Mouse (Mus musculus): ENCODE measurements at regions not wholly inside any gene's neighbourhood (a gene's known extent, or its start where the extent isn't known, plus 50 kb on each side); places are given as distances from the start of the nearest gene placed in this dataset.

DNA sequence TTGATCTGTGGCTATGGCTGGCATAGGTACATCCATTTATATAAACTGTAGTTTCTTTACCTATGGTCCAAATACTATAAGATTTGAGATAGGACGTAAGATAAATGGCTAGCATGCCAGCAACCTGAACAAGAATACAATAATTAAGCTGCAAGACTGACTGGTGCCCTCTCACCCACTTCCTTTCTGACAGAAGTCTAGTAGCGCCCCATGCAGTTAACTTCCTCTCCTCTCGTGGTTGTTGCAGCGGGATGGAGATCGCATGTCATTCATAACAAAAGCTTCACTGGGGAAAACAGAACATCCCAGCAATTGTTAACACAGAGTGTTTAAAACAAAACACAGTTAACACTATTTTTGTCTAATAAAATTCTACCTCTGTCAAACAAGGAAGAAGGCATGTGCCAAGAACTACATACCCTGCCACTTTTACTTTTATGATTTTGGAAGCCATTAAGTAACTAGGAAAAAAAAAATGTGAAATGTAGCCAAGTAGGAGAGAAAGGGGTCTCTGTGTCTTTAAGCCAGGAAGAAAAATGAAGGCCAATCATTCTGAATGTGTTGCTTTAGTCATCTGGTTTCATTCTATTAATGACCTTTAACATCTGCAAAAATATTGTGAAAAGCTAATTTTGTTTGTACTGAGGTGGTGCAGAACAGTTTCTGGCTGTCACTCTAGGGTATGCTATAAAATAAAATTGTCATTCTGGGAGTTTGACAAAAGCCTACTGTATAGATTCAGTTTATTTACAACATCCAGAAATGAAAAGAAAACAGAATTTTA lies 261.0 kb downstream of the Car8 start:
- 53% methylated on average over 5 of the region's 5 CpGs for WGBS

DNA sequence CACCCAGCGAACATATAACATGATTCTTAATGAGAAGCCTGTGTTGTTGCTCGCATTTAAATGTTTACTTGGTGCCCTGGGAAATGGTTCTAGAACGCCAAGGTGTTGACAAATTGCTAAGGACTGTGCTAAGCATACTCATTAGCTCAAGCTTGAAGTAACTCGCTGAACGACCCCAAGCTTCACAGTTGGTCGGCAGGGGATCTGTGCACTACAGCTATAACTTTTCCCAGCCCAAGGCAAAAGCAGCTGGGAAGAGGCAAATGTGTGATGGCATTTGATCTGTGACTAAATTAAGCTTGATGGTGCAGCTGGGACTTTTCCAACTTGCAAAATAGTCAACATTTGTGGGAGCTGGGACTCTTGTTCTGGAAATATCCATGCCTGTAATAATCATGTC lies 268.6 kb downstream of the Car8 start:
- DNase-seq (ENCODE audit: low spot score) (no peak), ATAC-seq (replicated peaks; ENCODE audit: insufficient number of reproducible peaks, low FRiP score, low TSS enrichment, low read depth) (no peak)
- Histone ChIP-seq H3K9me3 (replicated peaks; ENCODE audit: control insufficient read depth, low read length) (no peaks in the 10 kb centered on the region), H3K27me3 (ENCODE audit: control insufficient read depth, insufficient read depth, low read length) (no peaks in the 10 kb centered on the region), H3K4me2 (ENCODE audit: low read depth, low read length) (no peak overlapping the region), H3K4me3 (ENCODE audit: low read depth, low read length) (no peak overlapping the region), H3K9ac (replicated peaks; ENCODE audit: low read length) (no peak overlapping the region), H3K36me3 (replicated peaks; ENCODE audit: control insufficient read depth, insufficient read depth, low read depth, low read length) (no peaks in the 10 kb centered on the region), H3K4me1 (ENCODE audit: control insufficient read depth, insufficient read depth, low read length) (no peaks in the 10 kb centered on the region), H3K27ac (replicated peaks; ENCODE audit: low read depth, low read length) (no peak overlapping the region)
- 68% methylated on average over 6 of the region's 6 CpGs for WGBS

More for the DNA sequence above, 261.0 kb downstream of the Car8 start:
- H3K4me2 ChIP-seq (ENCODE audit: low read depth, low read length) = no peak overlapping the region
- no peak overlapping the region for H3K4me3 ChIP-seq (ENCODE audit: low read depth, low read length)
- H3K27me3 ChIP-seq (ENCODE audit: control insufficient read depth, insufficient read depth, low read length) = no peaks in the 10 kb centered on the region
- H3K36me3 ChIP-seq (replicated peaks; ENCODE audit: control insufficient read depth, insufficient read depth, low read depth, low read length) = no peaks in the 10 kb centered on the region
- H3K9ac ChIP-seq (replicated peaks; ENCODE audit: low read length) = no peak overlapping the region
- ATAC-seq (replicated peaks; ENCODE audit: insufficient number of reproducible peaks, low FRiP score, low TSS enrichment, low read depth) = no peak
- H3K27ac ChIP-seq (replicated peaks; ENCODE audit: low read depth, low read length) = no peak overlapping the region
- no peaks in the 10 kb centered on the region for H3K9me3 ChIP-seq (replicated peaks; ENCODE audit: control insufficient read depth, low read length)
- DNase-seq (ENCODE audit: low spot score) = peak; percentile 21
- H3K4me1 ChIP-seq (ENCODE audit: control insufficient read depth, insufficient read depth, low read length) = no peaks in the 10 kb centered on the region

DNA sequence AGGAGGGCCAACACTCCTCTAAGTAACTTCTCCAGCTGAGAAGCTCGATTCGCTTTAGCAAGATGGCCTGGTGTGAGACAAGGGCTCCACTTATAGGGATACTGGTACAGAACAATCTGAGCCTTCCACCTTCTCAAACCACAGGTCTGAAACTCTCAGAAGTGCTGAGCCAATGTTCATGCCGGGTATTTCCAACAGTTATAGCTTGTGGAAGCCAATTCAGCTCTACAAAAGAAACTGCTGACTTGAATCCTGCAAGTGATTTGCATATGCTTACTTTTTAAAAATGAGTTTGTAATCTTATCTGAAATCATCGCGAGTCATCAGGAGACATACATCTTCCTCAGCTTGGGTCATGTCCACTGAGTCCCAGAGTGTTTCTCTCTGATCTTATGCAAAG lies 273.2 kb downstream of the Car8 start:
- Histone ChIP-seq H3K4me2 (ENCODE audit: low read depth, low read length) (no peak overlapping the region), H3K27me3 (ENCODE audit: control insufficient read depth, insufficient read depth, low read length) (no peaks in the 10 kb centered on the region), H3K4me1 (ENCODE audit: control insufficient read depth, insufficient read depth, low read length) (no peaks in the 10 kb centered on the region), H3K4me3 (ENCODE audit: low read depth, low read length) (no peak overlapping the region), H3K9me3 (replicated peaks; ENCODE audit: control insufficient read depth, low read length) (no peaks in the 10 kb centered on the region), H3K27ac (replicated peaks; ENCODE audit: low read depth, low read length) (no peak overlapping the region), H3K9ac (replicated peaks; ENCODE audit: low read length) (no peak overlapping the region), H3K36me3 (replicated peaks; ENCODE audit: control insufficient read depth, insufficient read depth, low read depth, low read length) (no peaks in the 10 kb centered on the region)
- no peak for DNase-seq (ENCODE audit: low spot score)
- ATAC-seq (replicated peaks; ENCODE audit: insufficient number of reproducible peaks, low FRiP score, low TSS enrichment, low read depth) = no peak
- WGBS = 88% methylated on average over 5 of the region's 5 CpGs

DNA sequence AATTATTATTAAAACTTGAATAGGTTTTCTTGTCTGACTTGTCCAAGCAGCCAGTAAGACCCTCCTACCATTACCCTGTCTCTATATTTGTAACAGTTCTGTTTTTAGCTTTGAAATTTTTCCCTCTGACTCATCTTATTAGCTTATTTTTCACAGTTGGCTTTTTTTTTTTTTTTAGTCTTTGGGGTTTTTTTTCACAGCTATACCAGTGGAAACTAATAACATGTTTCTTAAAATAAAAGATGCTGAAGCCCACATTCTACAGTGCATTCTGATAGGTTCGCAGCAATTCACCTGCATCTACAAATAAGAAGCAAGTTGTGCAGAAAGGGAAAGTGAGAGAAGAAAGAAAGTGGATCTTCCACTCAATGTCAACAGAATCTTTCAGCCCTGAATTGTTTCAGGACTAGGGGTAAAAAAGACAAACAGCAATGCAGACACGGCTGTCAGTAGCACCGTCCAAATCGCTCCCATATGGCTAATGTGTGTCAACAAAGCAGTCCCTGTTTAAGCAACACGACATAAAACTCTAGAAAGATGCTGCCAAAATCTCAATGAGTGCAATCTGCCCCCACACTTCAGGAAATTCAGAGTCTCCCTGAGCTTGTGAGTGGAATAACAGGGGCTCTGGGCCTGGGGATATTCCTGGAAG lies 277.2 kb downstream of the Car8 start:
- Histone ChIP-seq H3K27me3 (ENCODE audit: control insufficient read depth, insufficient read depth, low read length) (no peaks in the 10 kb centered on the region), H3K36me3 (replicated peaks; ENCODE audit: control insufficient read depth, insufficient read depth, low read depth, low read length) (no peaks in the 10 kb centered on the region), H3K4me2 (ENCODE audit: low read depth, low read length) (no peak overlapping the region), H3K9ac (replicated peaks; ENCODE audit: low read length) (no peak overlapping the region), H3K9me3 (replicated peaks; ENCODE audit: control insufficient read depth, low read length) (no peaks in the 10 kb centered on the region), H3K4me3 (ENCODE audit: low read depth, low read length) (no peak overlapping the region), H3K27ac (replicated peaks; ENCODE audit: low read depth, low read length) (no peak overlapping the region), H3K4me1 (ENCODE audit: control insufficient read depth, insufficient read depth, low read length) (no peaks in the 10 kb centered on the region)
- WGBS = 36% methylated on average over 5 of the region's 5 CpGs
- ATAC-seq (replicated peaks; ENCODE audit: insufficient number of reproducible peaks, low FRiP score, low TSS enrichment, low read depth) (no peak), DNase-seq (ENCODE audit: low spot score) (peak; percentile 9)

DNA sequence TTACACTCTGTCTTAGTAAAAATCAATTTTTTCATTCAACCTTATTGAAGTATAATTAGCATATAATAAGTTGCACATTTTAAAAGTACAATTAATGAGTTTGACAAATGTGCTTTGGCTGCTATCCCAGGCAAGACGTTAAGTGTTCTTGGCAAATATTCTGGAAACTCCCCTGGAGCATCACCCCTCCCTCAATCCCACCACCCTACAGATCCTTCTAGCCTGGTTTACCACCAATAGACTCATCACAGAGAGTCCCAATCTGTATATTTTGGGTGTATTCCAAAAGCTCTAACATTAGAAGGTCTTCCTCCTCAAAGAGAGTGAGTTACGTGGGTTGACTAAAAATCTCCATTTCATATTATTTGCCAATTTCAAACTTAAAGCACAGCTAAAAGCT lies 278.5 kb downstream of the Car8 start:
- no peak overlapping the region for H3K9ac ChIP-seq (replicated peaks; ENCODE audit: low read length)
- H3K9me3 ChIP-seq (replicated peaks; ENCODE audit: control insufficient read depth, low read length) = no peaks in the 10 kb centered on the region
- no peak overlapping the region for H3K4me2 ChIP-seq (ENCODE audit: low read depth, low read length)
- ATAC-seq (replicated peaks; ENCODE audit: insufficient number of reproducible peaks, low FRiP score, low TSS enrichment, low read depth) (no peak), DNase-seq (ENCODE audit: low spot score) (no peak)
- H3K27me3 ChIP-seq (ENCODE audit: control insufficient read depth, insufficient read depth, low read length) = no peaks in the 10 kb centered on the region
- H3K4me3 ChIP-seq (ENCODE audit: low read depth, low read length) = no peak overlapping the region
- 83% methylated on average over 2 of the region's 2 CpGs for WGBS
- no peak overlapping the region for H3K27ac ChIP-seq (replicated peaks; ENCODE audit: low read depth, low read length)
- H3K4me1 ChIP-seq (ENCODE audit: control insufficient read depth, insufficient read depth, low read length) = no peaks in the 10 kb centered on the region
- no peaks in the 10 kb centered on the region for H3K36me3 ChIP-seq (replicated peaks; ENCODE audit: control insufficient read depth, insufficient read depth, low read depth, low read length)

DNA sequence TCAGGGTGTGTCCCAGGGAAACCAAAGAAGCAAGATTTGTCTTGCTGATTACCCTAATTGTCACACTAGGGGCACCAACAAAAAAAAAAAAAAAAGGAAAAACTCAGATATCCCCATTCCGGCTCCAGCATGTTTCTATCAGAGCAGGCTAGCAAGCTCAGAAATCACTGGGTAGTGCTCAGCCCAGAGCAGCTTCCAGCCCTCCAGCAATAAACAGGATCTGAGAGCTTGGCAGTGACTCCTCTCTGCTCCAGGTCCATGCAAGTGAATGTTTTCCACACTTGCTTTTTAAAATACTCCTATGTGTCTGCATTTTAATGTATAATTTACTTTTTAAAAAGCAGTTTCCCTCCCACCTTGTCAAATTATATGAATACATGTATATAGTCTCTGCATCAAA lies 290.8 kb downstream of the Car8 start:
- ATAC-seq (replicated peaks; ENCODE audit: insufficient number of reproducible peaks, low FRiP score, low TSS enrichment, low read depth) = no peak
- DNase-seq (ENCODE audit: low spot score) = no peak
- 56% methylated on average over 1 of the region's 1 CpGs for WGBS
- H3K4me2 ChIP-seq (ENCODE audit: low read depth, low read length) = no peak overlapping the region
- H3K27me3 ChIP-seq (ENCODE audit: control insufficient read depth, insufficient read depth, low read length) = no peaks in the 10 kb centered on the region
- no peaks in the 10 kb centered on the region for H3K4me1 ChIP-seq (ENCODE audit: control insufficient read depth, insufficient read depth, low read length)
- H3K36me3 ChIP-seq (replicated peaks; ENCODE audit: control insufficient read depth, insufficient read depth, low read depth, low read length) = no peaks in the 10 kb centered on the region
- no peak overlapping the region for H3K27ac ChIP-seq (replicated peaks; ENCODE audit: low read depth, low read length)
- no peaks in the 10 kb centered on the region for H3K9me3 ChIP-seq (replicated peaks; ENCODE audit: control insufficient read depth, low read length)
- no peak overlapping the region for H3K9ac ChIP-seq (replicated peaks; ENCODE audit: low read length)
- no peak overlapping the region for H3K4me3 ChIP-seq (ENCODE audit: low read depth, low read length)

DNA sequence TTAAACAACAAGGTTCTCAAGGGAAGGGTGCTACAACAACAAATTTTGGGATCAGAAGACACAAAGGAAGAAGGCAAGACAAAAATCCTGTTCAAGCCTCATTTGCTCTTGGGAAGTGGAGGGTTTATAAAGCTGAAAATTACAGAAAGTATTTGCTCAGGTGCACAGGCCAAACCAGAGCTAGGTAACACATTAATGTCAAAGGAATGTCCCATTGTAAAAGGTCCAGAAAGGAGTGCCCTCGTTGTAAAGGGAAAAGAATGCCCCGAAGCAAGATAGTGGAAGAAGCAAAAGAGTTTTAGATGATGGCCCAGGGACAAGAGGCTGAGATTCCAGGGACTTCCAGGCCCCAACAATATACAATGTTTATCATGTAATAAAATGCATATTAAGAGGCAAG lies 317.3 kb downstream of the Car8 start:
- Histone ChIP-seq H3K4me3 (ENCODE audit: low read depth, low read length) (no peak overlapping the region), H3K27ac (replicated peaks; ENCODE audit: low read depth, low read length) (no peak overlapping the region), H3K4me1 (ENCODE audit: control insufficient read depth, insufficient read depth, low read length) (no peaks in the 10 kb centered on the region), H3K36me3 (replicated peaks; ENCODE audit: control insufficient read depth, insufficient read depth, low read depth, low read length) (no peaks in the 10 kb centered on the region), H3K9ac (replicated peaks; ENCODE audit: low read length) (no peak overlapping the region), H3K27me3 (ENCODE audit: control insufficient read depth, insufficient read depth, low read length) (no peaks in the 10 kb centered on the region), H3K4me2 (ENCODE audit: low read depth, low read length) (no peak overlapping the region), H3K9me3 (replicated peaks; ENCODE audit: control insufficient read depth, low read length) (no peaks in the 10 kb centered on the region)
- no peak for ATAC-seq (replicated peaks; ENCODE audit: insufficient number of reproducible peaks, low FRiP score, low TSS enrichment, low read depth)
- DNase-seq (ENCODE audit: low spot score) = no peak
- WGBS = 56% methylated on average over 2 of the region's 2 CpGs

DNA sequence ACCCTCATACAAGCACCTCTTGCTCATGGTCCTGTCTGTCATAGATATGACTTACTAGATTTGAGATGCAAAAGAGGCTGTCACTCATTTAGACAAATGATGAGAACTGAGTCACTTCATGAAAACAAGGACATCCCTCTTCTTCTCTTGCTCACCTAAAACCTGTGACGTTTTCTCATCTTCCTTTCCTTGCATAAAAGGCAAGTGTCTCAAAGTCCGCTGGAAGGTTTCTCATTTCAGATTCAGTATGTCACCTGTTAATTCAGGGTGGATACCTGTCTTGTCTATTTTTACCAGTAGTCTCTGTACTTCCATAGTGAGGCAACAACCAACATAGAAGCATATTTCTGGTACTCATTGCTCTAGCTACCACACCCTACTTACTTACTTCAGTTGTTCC lies 325.6 kb downstream of the Car8 start:
- H3K4me2 ChIP-seq (ENCODE audit: low read depth, low read length) = no peak overlapping the region
- ATAC-seq (replicated peaks; ENCODE audit: insufficient number of reproducible peaks, low FRiP score, low TSS enrichment, low read depth) = no peak
- no peaks in the 10 kb centered on the region for H3K4me1 ChIP-seq (ENCODE audit: control insufficient read depth, insufficient read depth, low read length)
- 84% methylated on average over 2 of the region's 2 CpGs for WGBS
- no peaks in the 10 kb centered on the region for H3K27me3 ChIP-seq (ENCODE audit: control insufficient read depth, insufficient read depth, low read length)
- no peak overlapping the region for H3K27ac ChIP-seq (replicated peaks; ENCODE audit: low read depth, low read length)
- no peak overlapping the region for H3K4me3 ChIP-seq (ENCODE audit: low read depth, low read length)
- no peak for DNase-seq (ENCODE audit: low spot score)
- H3K36me3 ChIP-seq (replicated peaks; ENCODE audit: control insufficient read depth, insufficient read depth, low read depth, low read length) = no peaks in the 10 kb centered on the region
- no peak overlapping the region for H3K9ac ChIP-seq (replicated peaks; ENCODE audit: low read length)
- H3K9me3 ChIP-seq (replicated peaks; ENCODE audit: control insufficient read depth, low read length) = no peaks in the 10 kb centered on the region

Data from embryonic facial prominence, embryonic 11.5 days (tissue).